Mouse (Mus musculus) layer of hippocampus, adult 9-10 months (tissue): ENCODE data around the gene Ncbp1.

Experiments
- DNase-seq: peaks from one replicate; pipeline ENCODE4 v3.0.0; 2022; ENCODE audit warnings: low spot score

The Ncbp1 gene

DNA sequence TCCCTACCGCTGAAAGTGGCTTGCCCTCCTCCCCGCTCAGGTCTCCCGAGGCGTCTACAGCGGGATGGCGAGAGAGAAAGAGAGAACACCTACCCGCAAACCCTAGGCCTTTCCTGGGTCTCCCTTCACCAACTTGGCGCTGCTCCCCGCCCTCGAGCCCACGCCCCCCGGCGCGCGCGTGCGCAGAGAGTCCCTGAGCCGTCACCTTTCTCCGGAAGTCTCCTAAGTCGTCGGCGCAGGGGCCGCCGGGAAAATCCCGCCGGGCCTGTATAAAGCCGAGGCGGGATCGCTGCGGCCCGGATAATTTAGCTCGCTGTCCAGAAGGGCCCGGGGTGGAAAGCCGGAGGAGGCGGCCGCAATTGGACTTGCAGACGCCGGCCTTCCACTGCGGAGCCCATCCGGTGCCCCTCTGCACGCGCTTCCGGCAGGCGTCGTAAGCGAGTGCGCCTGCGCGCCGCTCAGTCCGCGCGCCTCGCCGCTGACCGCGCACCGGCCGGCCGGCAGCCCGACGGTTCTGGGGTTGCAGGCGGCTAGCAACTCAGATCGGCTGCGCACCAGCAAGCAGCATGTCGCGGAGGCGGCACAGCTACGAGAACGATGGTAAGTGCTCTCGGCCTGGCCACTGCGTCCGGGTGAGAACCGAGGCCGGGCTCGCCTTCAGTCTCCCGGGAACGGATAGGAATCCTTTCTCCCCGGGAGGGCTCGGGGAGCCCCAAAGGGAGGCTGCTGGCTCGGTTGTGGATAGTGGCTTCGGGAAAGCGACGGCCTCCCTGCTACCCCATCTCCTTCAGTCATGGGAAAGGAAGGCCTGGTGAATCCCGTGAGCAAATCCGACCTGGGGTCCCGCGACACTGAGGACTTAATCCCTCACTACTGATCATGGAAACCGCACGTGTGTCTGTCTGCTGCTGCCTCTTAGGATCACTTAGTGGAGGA is at the start of gene Ncbp1, which contains the start of gene Tstd2:
Ncbp1 (plus strand) TSS at position 327 of the 936 bp plus-strand sequence.
Tstd2 (minus strand) TSS at position 408 of the 936 bp plus-strand sequence.
- peak; percentile 86 for DNase-seq

DNA sequence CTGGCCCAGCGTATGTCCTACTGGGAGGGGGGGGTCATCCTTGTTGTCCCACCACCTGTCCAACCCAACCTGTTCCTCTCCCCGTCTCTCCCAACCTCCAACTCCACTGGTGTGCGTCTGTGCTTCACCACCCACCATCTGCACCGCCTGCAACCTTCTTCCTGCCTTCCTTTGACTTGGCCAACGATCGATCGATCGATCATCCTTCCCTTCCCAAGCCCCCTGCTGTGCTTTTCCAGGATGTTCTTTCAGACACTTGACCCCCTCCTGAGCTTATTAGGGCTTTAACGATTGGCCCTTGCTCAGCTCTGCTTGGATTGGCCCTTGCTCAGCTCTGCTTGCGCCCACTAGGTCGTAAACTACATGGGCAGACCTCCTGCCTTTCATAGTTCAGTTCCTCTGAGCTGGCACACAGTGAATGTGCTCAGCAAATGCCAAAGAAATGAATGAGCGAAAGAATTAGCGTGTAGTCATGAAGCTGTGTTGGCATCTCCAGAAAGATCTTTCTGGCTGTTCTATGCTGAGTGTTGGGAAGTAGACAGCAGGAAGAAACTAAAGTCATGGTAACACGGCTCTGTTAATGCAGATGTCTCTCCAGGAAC is 48.8 kb upstream of the Ncbp1 start:
- DNase-seq, result no peak

DNA sequence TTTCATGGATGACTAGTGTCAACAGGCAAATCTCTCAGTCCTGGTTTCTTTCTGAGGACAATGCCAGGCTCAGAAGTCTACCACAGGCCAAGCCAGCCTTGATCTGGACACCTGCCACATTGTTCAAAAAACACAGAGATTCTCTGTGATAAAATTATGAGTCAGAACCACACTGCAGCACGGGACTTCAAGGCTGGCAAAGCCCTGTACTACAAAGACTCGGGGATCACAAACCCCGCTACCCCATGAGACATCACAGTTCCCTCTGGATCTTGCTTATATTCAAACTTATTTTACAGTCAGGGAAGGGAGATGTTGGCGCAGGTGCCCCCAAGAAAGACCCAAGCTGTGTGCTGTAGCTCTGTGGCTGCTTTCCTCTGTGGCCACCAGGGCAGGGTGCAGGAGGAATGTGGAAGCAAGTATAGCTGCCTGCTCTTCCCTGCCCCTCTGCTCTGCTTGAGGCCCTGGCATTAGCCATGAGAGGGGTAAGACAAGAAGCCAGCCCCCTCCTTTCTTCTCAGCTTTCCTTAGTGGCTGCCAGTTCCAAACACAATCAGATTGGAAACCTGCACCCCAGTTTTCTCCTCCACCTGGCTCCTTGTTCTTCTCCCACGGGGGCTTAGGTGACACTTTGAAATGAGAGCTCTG is 45.9 kb upstream of the Ncbp1 start:
- DNase-seq, result peak; percentile 57

DNA sequence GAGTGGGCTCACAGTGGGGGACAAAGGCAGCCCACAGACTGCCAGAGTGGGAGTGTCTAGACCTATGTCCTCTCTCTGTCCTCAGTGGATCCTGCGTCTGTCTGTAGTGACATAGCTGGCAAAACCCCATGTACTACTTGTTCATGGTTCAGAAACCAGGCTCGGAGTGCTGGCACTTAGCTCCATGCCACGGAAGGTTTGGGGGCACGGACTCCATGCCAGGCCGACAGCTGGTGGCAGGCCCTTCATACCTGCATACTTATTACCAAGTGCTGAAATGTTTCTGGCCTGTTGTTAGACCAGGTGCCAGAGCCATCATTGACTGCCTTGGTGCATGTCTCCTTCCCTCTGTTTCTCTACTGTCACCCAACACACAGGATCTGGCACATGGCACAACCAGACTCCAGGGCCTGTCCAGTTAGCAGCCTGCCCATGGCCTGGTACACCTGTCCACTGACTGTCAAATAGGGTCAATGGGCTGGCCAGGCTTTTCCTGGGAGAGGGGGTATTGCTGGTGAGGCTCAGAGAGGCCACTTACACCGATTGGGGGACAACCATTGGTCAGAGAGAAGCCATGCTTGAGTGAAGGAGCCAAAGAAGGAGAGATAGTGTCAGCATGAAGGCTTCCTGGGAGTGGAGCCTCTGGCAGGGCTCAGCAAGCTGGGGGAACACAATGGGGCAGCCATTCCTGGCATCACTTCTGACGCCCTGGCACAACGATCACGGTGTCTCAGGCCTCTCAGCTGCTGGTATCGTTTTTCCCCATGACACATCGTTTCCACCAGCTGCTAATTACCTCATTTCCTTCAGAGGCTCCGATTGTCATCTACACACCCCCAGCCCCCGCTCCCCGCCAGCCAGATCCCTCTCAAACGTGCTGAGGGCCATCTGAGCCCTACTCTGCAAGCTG is 43.2 kb upstream of the Ncbp1 start:
- DNase-seq, result no peak

DNA sequence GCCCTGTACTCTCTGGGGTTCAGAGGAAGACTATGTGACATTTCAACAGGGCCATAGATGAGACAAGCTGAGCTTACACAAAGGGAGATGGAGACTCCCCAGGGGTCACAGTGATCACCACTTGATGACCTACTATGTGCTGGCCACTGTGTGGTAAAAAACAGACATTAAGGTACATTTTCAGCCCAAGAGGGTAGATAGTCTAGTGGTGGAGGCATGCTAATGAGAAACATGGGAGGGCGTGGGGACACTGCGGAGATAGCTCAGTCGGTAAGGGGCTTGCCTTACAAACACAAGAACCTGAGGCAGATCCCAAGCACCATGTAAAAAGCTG is 42.6 kb upstream of the Ncbp1 start:
- no peak for DNase-seq

DNA sequence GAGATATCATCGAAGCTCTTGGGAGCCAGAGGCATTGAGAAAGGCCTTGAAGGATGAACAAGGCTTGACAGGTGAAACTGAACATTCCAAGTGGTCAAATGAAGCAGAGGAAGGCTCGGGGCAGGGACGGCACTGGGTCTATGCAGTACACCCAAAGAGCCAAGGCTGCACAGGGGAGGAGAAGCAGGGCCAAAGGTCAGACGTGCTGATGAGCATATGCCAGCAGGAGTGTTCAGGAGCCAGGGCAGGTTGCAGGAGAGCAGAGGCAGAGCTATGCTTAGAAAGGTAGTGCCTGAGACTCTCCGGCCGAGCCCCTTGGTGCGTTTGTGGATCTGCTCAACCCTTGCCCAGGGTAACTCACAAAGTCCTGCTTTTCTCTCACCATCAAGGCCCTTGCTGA is 41.9 kb upstream of the Ncbp1 start:
- DNase-seq, result no peak

DNA sequence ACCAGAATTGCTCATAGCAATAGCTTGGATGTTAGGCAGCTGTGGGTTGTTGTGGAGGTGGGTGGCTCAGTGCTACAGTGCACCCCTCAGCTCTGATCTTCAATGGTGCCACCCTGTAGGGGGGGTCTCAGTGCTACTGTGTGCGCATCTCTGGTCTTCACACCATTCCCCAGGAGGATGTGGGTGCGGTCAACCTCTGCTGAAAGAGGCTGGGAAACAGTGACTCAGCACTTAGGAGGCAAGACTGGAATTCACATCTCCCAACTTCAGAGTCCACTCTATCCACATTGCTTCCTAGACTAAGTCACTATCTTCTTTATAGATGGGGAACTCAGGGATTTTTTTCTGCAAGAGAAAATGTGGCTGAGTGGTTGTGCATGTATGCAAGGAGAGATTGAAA is 40.8 kb upstream of the Ncbp1 start:
- no peak for DNase-seq

DNA sequence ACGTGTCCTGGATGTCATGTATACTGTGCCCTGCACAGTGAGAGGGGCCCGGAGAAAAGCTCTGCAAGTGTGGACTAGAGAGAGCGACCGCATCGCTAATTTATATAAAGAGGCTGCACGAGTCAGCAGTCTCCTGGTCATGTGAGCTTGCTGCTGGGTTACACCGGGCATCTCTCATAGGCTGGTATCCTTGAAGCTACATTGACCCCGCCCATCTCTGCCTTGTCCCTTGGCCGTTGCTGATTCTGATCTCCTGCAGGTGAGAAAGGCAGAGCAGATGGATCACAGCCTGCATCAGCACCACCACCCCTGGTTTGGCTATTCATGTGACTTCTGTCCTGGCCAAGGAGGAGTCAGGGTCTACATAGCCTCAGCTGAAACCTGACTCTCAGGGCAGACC is 39.3 kb upstream of the Ncbp1 start:
- no peak for DNase-seq

DNA sequence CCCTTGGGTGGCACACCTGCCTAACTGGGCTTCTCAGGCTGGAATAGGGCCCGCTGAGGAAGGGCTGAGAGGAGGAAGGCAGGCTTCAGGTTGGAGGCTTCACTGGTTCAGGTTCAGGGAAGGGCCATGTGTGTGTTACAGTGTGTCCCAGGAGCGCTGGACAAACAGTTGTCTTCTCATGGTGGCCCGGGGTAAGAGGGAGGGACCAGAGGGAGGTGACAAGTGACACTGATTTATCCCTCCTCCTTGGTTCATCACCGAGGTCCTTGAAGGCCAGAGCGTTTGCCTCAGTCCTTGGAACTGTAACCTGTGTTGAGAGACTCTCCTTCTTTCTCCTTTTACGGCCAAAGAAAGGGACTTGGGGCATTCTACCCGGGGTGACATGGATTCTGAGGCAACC is 37.9 kb upstream of the Ncbp1 start:
- DNase-seq, result no peak

DNA sequence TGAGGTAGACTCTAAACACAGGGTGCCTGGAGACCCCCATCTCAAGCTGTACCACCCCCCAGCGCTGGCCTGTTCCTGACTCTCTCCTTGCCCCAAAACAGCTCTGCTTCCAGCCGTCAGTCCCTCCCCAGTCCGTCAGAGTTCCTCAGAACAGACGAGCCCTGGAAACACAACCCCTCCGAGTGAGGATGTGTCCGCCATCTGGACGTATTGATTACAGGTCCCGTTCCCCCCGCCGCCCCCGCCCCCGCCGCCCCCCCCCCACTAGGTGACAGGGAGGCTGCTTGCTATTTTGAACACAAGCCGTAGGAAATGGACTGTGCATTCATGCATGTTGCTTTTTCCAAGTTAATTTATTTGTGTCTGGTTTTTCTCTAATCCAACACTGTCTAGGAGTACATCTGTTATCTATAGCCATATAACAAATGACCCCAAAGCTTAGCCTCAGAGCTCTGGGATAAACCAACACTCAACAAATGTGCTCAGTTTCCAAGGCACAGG is 37.2 kb upstream of the Ncbp1 start:
- DNase-seq, result no peak

DNA sequence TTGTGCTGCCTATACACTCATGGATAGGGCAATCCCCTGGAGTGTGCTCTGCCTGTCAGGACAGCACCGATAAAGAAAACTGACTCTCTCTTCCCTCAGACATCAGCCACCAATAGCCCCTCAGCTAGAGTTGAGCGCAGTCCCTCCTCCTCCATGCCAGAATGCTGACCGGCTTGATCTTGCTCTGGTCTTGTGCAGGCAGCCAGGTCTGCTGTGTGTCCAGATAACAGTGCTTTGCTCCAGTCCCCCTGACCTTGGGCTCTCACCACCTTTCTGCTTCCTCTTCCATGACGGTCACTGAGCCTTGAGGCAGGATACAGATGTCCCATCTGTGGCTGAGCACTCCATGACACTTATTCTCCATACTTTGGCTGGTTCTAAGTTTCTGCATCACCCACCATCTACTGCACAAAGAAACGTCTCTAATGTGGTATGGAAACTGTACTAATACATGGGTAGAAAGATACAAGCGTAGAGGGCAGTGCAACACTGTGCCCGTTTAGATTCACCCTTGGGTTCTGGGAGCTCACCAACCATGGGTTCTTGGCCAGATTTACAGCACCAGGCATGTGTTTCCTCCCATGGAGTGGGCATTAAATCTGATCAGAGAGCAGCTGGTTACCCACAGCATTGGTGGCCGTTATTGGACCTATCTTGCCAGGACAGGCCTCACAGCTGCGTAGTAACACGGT is 36.2 kb upstream of the Ncbp1 start:
- DNase-seq, result no peak

DNA sequence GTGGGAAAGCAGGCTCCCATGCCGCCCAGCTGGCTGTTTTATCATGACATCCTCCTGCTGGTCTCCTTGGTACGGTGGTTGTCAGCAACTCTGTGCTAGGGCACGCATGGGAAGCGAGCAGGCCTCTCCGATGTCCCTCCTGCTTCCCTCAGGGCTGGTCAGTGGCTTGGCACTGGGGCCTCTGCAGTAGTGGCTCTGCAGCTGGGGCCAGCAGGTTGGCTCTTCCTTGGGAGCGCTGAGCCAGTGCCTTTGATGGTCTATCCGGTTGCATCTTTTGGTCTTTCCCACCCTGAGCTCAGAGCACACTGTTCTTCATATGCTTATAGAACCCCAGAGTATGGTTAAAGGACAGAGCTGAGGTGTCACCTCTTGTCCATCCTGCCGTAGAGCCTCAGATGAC is 28.3 kb upstream of the Ncbp1 start:
- DNase-seq, result no peak

DNA sequence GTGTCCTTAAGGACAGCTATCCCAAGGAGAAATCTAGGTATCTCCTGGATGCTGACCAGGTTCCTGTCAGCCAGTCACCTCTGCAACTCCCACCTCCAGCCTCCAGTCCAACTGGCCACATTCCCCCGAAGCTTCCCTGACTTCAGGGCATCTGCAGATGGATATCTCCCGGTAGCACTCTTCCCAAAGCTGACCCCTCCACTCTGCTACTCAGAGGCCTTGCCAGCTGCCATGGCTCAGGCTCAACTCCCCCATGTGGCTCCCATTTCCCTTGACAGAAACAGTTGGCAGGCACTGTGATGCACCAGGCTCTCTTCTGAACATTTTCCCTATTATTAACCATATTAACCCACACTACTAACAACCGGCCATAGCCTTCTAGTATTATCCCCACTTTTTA is 27.1 kb upstream of the Ncbp1 start:
- DNase-seq, result no peak

DNA sequence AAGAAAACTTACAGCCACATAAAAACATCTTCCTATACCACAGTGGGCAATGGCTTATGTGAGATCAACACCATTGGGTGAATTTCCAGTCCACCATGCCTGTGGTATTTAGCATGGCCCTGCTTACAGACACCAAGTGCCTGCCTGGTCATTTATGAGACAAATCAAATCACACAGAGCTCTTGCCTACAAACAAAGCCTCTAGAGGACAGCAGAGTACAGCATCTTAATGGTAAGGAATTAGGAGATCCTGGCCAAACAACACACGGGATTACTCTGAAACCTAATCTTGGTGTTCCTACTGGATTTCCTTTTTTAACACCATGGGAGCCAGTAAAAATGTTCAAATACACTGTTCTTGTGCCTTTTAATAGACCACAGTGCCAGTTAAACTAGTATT is 23.1 kb upstream of the Ncbp1 start:
- DNase-seq, result no peak

DNA sequence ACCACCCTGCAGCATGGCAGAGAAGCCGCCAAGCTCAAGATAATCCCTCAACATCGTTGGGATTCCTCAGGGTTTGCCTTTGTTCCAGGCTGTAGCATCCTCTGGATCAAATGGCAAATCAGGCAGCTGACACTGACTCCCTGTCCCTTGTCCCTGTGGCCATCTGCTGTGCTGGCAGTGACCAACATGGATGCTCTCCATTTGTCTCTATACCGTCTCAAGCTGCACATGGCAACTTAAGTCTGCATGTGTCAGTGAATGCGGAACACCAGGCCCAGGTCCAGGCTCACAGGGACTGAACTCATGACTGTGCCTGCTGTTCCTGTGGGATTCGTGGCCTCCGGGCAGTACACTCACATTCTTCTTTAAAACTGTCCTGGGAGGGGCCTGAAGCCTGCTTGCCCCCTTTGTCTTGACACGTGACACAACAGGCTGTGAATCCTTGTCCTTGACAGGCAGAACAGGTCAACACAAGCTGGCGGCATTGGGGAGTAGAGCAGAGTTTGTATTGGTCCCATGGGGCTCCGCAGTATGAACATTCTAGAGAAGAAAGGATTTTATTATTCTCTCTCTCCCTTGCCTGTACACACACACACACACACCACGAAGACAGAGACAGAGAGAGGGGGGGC is 21.8 kb upstream of the Ncbp1 start:
- DNase-seq, result no peak

DNA sequence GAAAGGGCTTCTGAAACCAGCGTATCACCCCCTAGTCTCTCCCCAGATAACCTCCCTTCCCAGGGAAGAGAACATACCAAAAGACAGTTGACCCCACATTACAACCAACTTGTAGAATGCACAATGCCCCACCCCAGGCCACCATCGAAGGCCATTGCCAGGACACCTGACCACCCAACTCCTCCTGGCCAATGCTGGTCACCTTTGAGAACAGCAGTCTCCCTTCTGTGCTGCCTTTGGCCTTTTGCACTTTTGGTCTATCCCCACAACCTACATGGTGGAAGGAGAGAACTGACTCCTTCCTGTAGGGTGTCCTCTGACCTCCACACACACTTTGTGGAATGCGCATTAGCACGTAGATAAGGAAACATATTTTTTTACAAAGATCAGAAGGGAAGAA is 20.9 kb upstream of the Ncbp1 start:
- no peak for DNase-seq

DNA sequence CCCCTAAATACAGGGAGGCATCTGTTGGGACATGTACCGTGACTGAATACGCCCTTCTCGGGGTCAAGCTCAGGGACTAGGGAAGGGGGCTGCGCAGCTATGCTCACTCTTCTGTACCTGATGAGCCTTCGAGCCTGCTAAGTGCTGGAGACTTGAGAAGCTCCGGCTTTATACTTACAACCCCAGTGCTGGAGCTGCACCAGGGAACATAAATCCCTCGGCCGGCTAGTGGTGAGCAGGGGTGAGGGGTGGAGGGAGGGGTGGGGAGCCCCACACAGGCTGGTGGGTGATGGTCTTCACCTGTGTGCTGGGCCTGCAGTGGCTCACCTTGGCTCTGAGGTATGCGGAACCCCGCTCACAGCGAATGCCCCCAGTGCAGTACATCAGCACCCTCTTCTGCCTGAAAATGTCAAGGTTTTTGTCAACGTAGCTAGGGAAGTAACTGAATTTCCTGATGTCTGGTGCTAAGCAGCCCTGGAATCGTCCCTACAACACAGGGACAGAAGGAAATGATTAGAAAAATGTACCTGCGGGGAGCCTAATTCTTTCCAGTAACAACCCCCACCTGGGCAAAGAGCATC is 18.8 kb upstream of the Ncbp1 start:
- DNase-seq, result no peak

DNA sequence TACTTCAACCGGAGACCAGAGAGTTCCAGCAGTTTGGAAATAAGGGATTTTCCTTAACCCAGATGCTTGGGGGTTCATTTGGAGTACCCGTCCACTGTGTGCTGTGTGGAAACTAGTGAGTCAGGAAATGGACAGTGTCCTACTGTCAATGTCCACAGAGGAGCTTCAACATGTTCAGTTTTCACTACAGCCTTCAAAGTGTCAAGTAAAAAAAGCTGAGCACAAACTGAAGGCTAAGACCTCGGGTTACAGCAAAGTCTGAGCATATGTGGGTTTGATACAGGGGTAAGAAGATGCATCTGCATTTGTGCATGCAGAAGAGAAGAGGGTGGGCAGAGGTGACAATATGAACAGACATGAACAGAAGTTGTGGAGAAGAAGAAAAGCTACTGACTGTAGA is 17.6 kb upstream of the Ncbp1 start:
- DNase-seq, result no peak

DNA sequence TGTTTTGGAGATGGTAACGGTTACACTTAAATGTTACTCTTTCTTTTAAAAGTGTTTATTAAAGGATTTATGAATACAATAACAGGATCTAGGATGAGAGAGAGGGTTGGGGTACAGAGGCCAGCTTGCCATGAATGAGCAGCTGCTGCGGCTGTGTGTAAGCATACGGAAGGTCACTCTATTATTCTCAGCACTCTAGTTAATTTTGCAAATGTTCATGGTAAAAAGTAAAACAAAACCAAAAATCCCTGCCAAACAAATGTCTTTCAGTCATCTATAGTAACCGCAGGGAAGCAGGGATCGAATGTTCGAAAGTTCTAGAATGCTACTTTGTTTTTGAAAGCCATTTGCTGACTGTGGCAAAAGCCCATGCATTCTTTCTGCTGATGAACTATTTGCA is 15.1 kb upstream of the Ncbp1 start:
- no peak for DNase-seq

DNA sequence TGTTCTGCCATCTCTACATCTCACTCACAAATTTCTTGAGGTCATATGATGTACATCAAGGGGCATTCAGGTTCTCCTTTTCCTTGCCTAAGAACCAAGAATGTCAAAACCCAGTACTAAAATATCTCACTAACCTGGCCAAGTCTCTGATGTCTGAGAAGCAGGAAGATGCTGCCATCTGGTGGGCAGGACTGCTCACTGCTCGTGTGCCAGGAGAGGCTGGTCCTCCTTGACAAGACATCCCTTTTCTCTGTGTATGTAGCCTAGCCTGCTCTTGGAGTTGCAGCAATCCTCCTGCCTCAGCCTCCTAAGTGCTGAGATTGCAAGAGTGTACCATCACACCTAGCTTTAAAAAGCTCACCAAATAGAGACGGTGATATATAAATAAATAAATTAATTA is 11.9 kb upstream of the Ncbp1 start:
- DNase-seq, result peak; percentile 79
